Mouse (Mus musculus): ENCODE data around the gene Gdf3.
"Not testable (repeated sequence)": the region's sequence is repeated elsewhere in the genome, so short reads cannot be mapped to it uniquely, and the experiment has no call there.

Gdf3 gene

DNA sequence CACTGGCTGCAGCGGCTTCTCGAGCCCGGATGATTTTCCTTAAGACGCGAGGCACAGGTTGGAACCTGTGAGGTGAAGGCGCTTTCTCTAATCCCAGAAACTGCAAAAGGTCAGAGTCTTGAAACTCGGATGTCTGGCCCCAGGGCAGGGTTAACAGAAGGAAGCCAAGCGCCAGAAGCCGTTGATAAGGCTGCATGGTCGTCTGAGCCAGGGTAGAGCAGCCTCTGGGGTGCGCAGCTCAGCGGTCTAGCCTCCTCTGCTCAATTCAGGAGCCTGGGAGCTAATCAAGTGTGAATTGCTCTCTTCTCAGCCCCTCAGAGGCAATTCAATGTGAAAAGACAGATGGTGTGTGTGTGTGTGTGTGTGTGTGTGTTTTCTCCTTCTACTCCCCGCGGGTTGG, at the start of gene Gdf3:
TSS of gene Gdf3 (minus strand) at position 317 of the 400 bp plus-strand sequence.
- no peak for DNase-seq (ENCODE audit: extremely low spot score)

- DNase-seq (ENCODE audit: extremely low spot score) = peak; percentile 34
Observed at GRCm38 (mm10) chr6:122659567-122659966, 49.7 kb upstream of the Gdf3 start.

DNA sequence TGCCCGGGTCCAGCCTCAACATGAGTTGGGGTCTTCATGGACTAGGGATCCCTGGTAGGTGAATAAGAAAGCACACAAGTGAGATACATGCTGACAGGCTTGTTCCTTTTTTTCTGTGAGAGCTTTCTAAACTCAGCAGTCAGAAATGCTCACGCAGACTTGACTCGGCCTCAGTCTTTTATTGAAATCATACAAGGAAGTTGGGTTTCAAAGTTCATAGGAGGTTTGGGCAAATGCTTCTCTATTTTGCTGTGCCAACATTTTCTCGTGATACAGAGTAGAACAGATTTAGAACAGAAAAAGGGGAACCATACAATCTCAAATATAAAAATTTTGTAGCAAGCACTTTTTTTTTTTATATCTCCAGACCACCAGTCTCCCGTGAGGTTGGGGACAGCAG, 47.7 kb upstream of the Gdf3 start:
- no peak for DNase-seq (ENCODE audit: extremely low spot score)

- no peak for DNase-seq (ENCODE audit: extremely low spot score)
Observed at GRCm38 (mm10) chr6:122654301-122654700, 44.4 kb upstream of the Gdf3 start.

GRCm38 (mm10) chr6:122650398-122650980, 40.6 kb upstream of the Gdf3 start:
- DNase-seq (ENCODE audit: extremely low spot score) = no peak

GRCm38 (mm10) chr6:122649903-122650302, 40.0 kb upstream of the Gdf3 start:
- no peak for DNase-seq (ENCODE audit: extremely low spot score)

- DNase-seq (ENCODE audit: extremely low spot score) = not testable (repeated sequence)
Observed at GRCm38 (mm10) chr6:122644196-122644595, 34.3 kb upstream of the Gdf3 start.

GRCm38 (mm10) chr6:122637566-122637965, 27.7 kb upstream of the Gdf3 start:
- not testable (repeated sequence) for DNase-seq (ENCODE audit: extremely low spot score)

DNA sequence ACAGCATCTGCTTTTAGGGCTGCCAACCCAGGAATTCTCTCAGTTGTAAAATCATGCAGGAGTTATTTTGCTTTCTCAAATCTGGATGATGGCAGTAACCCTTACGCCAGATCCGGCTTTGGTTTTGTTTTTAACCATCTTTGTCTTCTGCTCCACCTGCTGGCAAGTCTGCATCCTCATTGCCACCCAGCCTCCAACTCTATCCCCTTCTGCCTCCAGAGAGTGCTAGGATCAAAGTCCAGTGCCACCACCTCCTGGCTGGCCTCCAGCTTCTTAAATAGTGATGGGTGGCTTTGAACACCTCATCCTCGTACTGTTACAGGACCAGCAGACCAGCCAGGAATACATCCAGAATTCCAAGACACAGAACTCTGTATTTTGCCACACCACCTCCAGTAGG, 26.8 kb upstream of the Gdf3 start:
- DNase-seq (ENCODE audit: extremely low spot score) = no peak

- DNase-seq (ENCODE audit: extremely low spot score) = no peak
Observed at GRCm38 (mm10) chr6:122635315-122635714, 25.4 kb upstream of the Gdf3 start.

GRCm38 (mm10) chr6:122633411-122633810, 23.5 kb upstream of the Gdf3 start:
- no peak for DNase-seq (ENCODE audit: extremely low spot score)

GRCm38 (mm10) chr6:122627469-122628108, 17.7 kb upstream of the Gdf3 start:
- DNase-seq (ENCODE audit: extremely low spot score) = no peak

DNA sequence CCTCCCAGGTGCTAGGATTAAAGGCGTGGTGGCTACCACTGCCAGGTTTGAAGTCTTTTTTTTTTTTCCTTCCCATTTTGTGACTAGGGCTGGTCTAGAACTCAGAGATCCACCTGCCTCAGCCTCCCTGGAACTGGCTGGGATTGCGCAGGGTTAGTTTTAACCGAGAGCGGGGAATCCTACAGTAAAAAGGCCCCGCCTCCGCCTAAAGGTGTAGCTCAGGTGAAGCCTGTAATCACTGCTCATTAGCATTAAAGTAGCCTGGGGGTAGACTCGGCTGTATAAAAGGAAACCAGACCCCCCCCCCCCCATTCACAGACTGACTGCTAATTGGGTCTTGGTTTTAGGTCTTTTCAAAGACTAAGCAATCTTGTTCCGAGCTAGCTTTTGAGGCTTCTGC, 16.2 kb upstream of the Gdf3 start, which contains the start of gene Dppa3:
TSS of gene Dppa3 (plus strand) at position 301 of the 400 bp plus-strand sequence.
- DNase-seq (ENCODE audit: extremely low spot score) = no peak

DNA sequence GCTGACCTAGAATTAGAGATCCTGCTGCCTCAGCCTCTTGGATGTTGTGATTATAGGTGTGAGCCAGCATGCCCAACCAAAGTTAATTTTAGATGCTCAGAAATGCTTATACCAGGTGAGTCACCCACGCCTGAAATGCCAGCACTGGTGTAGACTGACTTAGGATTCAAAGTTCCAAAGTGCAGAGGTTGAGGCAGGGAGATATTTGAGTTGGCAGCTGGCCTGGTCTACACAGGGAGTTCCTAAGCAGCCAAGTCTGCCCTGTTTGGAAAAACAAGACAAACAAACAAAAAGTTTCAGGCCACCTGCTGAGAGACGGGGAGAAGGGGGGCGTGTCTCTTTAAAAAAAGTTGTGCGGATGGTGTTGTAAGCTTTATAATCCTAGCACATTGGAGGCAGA, 15.3 kb upstream of the Gdf3 start:
- DNase-seq (ENCODE audit: extremely low spot score) = no peak

DNA sequence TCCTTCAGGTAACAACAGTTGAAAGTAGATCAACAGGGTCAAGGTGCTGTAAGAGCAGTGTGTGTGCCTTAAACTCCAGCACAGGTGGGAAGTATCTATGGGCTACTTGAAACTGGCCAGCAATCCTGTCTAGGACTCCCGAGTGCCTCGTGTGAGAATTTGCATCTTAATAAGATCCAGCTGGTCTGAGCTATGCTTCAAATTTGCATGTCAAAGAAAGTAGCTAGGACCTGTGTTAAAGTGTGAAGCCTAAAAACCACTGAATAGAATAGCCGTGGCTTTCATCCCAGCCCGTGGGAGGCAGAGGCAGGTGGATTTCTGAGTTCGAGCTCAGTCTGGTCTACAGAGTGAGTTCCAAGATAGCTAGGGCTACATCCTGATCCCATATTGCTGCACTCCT, 14.6 kb upstream of the Gdf3 start:
- no peak for DNase-seq (ENCODE audit: extremely low spot score)

DNA sequence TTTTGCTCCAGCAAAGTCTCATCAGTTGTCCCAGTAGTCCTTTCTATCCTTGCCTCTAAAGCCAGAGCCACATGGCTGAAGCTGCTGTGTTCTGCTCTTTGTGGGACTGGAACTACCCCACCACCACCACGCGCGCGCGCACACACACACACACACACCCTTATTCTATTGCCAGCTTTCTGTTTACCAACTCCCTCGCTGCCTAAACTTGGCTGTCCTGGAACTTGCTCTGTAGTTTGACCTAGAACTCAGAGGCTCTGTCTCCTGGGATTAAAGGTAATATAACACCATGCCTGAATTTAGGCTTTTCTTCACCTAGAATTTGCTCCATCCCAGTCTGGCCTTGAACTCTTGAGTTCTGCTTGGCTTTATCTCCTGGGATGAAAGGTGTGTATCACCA, 11.2 kb upstream of the Gdf3 start:
- no peak for DNase-seq (ENCODE audit: extremely low spot score)

- no peak for DNase-seq (ENCODE audit: extremely low spot score)
Observed at GRCm38 (mm10) chr6:122616022-122616421, 6.1 kb upstream of the Gdf3 start.

- no peak for DNase-seq (ENCODE audit: extremely low spot score)
Observed at GRCm38 (mm10) chr6:122614047-122614446, 4.2 kb upstream of the Gdf3 start.

GRCm38 (mm10) chr6:122612426-122612825, 2.5 kb upstream of the Gdf3 start:
- DNase-seq (ENCODE audit: extremely low spot score) = no peak

DNA sequence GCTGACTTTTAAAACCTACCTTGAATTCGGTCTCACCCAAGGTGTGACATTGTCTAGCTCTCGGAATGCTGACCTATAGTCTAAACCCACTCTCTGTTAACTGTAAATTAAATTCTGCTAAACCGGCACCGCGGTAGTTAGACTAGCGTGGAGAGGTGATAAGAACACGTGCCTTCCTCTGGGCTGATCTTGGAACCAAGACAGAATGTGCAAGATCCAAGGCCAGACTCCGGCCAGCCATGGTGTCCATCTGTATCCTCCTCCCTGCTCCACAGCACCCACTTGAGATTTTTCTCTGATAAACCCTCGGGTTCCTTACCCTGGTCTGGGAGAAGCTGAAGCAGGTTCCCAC, 534 bp downstream of the Gdf3 start:
- DNase-seq (ENCODE audit: extremely low spot score) = no peak

DNA sequence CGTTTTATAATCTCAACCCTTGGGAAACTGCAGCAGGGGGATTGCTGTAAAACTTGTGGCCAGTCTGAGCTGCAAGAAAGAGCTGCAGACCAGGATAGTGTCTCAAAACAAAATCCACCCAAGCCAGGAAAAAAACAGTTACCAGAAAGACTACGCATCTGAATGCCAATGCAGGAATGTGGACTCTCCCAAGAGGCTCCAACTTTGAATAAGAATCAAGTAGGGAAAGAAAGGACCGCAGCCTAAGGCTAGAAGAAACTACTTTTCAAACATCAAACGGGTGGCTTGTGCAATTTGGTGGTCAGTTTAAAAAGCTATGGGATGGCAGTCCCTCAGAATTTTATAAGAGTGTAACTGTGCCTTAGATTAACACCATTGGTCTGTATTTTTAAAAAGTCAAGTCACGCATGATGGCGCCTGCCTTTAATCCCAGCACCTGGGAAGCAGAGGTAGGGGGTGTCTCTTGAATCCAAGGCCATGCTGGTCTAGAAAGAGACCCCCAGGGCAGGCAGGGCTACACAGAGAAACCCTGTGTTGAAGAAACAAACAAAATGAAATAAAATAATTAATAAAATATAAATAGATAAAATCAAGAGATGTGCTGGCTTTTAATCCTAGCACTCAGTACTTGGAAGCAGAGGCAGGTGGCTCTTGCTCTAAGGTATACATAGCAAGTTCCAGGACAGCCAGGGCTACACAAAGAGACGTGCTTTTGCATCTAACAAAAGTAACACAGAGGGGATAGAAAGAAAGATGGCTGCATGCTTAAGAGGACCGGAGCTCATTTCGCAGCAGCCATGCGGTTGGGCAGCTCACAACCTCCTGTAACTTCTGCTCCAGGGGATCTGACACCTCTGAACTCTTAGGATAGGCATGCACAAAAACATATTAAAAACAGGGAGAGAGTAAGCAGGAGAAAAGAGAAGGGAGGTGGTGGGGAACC, 1.2 kb downstream of the Gdf3 start:
- no peak for DNase-seq (ENCODE audit: extremely low spot score)

DNA sequence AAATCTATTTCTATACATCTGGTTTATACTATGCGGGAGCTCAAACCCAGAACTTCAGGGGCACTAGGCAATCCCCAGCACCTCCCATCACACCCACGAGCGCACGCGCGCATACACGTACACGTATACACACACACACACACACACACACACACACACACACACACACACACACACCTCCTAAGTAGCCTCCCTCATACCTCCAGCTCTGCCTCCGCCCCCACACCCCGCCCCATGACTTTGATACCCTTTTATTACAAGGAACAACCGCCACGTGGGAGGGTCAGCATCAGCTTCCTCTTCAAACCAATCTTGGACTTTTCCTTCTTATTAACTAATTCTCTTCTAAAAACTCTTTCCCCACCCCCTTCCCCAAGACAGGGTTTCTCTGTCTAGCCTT, 2.2 kb downstream of the Gdf3 start:
- DNase-seq (ENCODE audit: extremely low spot score) = no peak

DNA sequence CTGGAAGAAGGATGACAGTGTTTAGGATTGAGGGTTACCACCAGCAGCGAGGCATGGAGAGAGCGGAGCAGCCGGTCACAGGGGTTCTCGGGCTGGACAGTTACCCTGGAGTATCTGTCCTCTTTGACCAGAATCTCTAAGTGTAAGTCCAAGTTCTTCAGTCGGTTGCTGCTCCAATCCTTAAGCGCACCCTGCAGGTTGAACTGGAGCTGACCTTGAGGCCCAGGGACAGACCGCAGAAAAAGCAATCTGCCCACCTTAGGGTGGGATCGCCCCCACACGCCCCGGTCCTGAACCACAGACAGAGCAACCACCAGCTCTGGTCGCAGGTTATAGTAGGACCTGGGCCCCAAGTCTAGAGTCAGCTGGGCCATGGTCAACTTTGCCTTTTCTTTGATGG, 3.2 kb downstream of the Gdf3 start:
- DNase-seq (ENCODE audit: extremely low spot score) = no peak
